Mouse (Mus musculus): Measurements from ENCODE around the gene Zfp688. TPM values are rescaled to one million over a fixed set of nuclear protein-coding genes. Genes with fewer than 3 reads are reported as not detected.

Zfp688 gene
- polyA plus RNA-seq, 1 experiment = not detected

- no peak overlapping the region for H3K4me3 ChIP-seq (ENCODE audit: insufficient read depth, low read depth, low read length)
- peaks cover 7% of the 10 kb centered on the region; the same call in 1 of the 2 replicates for H3K4me1 ChIP-seq (ENCODE audit: control insufficient read depth, insufficient read depth, low read length)
- WGBS = 89% methylated on average over 2 of the region's 2 CpGs
- TF ChIP-seq POLR2A (IDR thresholded peaks at IDR 0.05; ENCODE audit: insufficient read depth, low read depth, low read length) (no peak), CTCF (IDR thresholded peaks at IDR 0.05; ENCODE audit: insufficient read depth, low read depth, low read length) (no peak)
- H3K27ac ChIP-seq (ENCODE audit: insufficient read depth, low read depth, low read length) = no peak overlapping the region
These were observed 50.7 kb downstream of the Zfp688 start for GRCm38 (mm10) chr7:127371213-127371612.

Other genes starting within 250 kb of the Zfp688 start
- not detected in 2 replicates for gene Cd2bp2, start 226.0 kb downstream of the Zfp688 start, polyA plus RNA-seq (2012; ENCODE audit: insufficient read depth, insufficient read length, low replicate concordance, missing spikeins)
- not detected in 2 replicates for gene Tbc1d10b, start 213.6 kb downstream of the Zfp688 start, polyA plus RNA-seq (2012; ENCODE audit: insufficient read depth, insufficient read length, low replicate concordance, missing spikeins)
- not detected in 2 replicates for gene Mylpf, start 213.2 kb downstream of the Zfp688 start, polyA plus RNA-seq (2012; ENCODE audit: insufficient read depth, insufficient read length, low replicate concordance, missing spikeins)
- not detected in 2 replicates for gene Zfp553, start 189.0 kb downstream of the Zfp688 start, polyA plus RNA-seq (2012; ENCODE audit: insufficient read depth, insufficient read length, low replicate concordance, missing spikeins)
- gene Sept1, start 188.9 kb downstream of the Zfp688 start, polyA plus RNA-seq (2012; ENCODE audit: insufficient read depth, insufficient read length, low replicate concordance, missing spikeins) = 2,394 TPM in 1 of 2 replicates, not detected in the other
- gene Zfp771, start 177.8 kb downstream of the Zfp688 start, polyA plus RNA-seq (2012; ENCODE audit: insufficient read depth, insufficient read length, low replicate concordance, missing spikeins) = not detected in 2 replicates
- not detected in 2 replicates for gene Dctpp1, start 161.4 kb downstream of the Zfp688 start, polyA plus RNA-seq (2012; ENCODE audit: insufficient read depth, insufficient read length, low replicate concordance, missing spikeins)
- not detected in 2 replicates for gene Sephs2, start 148.0 kb downstream of the Zfp688 start, polyA plus RNA-seq (2012; ENCODE audit: insufficient read depth, insufficient read length, low replicate concordance, missing spikeins)
- 156 TPM in 1 of 2 replicates, not detected in the other for gene Itgal, start 125.8 kb downstream of the Zfp688 start, polyA plus RNA-seq (2012; ENCODE audit: insufficient read depth, insufficient read length, low replicate concordance, missing spikeins)
- gene Zfp768, start 76.5 kb downstream of the Zfp688 start, polyA plus RNA-seq (2012; ENCODE audit: insufficient read depth, insufficient read length, low replicate concordance, missing spikeins) = not detected in 2 replicates
- not detected in 2 replicates for gene Zfp747, start 46.0 kb downstream of the Zfp688 start, polyA plus RNA-seq (2012; ENCODE audit: insufficient read depth, insufficient read length, low replicate concordance, missing spikeins)
- not detected in 2 replicates for gene 9130019O22Rik, start 34.9 kb downstream of the Zfp688 start, polyA plus RNA-seq (2012; ENCODE audit: insufficient read depth, insufficient read length, low replicate concordance, missing spikeins)
- gene E430018J23Rik, start 28.4 kb downstream of the Zfp688 start, polyA plus RNA-seq (2012; ENCODE audit: insufficient read depth, insufficient read length, low replicate concordance, missing spikeins) = not detected in 2 replicates
- gene Zfp764, start 15.2 kb downstream of the Zfp688 start, polyA plus RNA-seq (2012; ENCODE audit: insufficient read depth, insufficient read length, low replicate concordance, missing spikeins) = not detected in 2 replicates
- gene Zfp689, start 27.1 kb upstream of the Zfp688 start, polyA plus RNA-seq (2012; ENCODE audit: insufficient read depth, insufficient read length, low replicate concordance, missing spikeins) = not detected in 2 replicates
- not detected in 2 replicates for gene Prr14, start 37.5 kb upstream of the Zfp688 start, polyA plus RNA-seq (2012; ENCODE audit: insufficient read depth, insufficient read length, low replicate concordance, missing spikeins)
- not detected in 2 replicates for gene Fbrs, start 57.1 kb upstream of the Zfp688 start, polyA plus RNA-seq (2012; ENCODE audit: insufficient read depth, insufficient read length, low replicate concordance, missing spikeins)
- gene Srcap, start 89.9 kb upstream of the Zfp688 start, polyA plus RNA-seq (2012; ENCODE audit: insufficient read depth, insufficient read length, low replicate concordance, missing spikeins) = 110 and 137 TPM in 2 replicates
- not detected in 2 replicates for gene Gm42715, start 97.5 kb upstream of the Zfp688 start, polyA plus RNA-seq (2012; ENCODE audit: insufficient read depth, insufficient read length, low replicate concordance, missing spikeins)
- not detected in 2 replicates for gene Tmem265, start 139.3 kb upstream of the Zfp688 start, polyA plus RNA-seq (2012; ENCODE audit: insufficient read depth, insufficient read length, low replicate concordance, missing spikeins)
- not detected in 2 replicates for gene Phkg2, start 151.3 kb upstream of the Zfp688 start, polyA plus RNA-seq (2012; ENCODE audit: insufficient read depth, insufficient read length, low replicate concordance, missing spikeins)
- not detected in 2 replicates for gene Ccdc189, start 166.5 kb upstream of the Zfp688 start, polyA plus RNA-seq (2012; ENCODE audit: insufficient read depth, insufficient read length, low replicate concordance, missing spikeins)
- 81.5 TPM in 1 of 2 replicates, not detected in the other for gene Rnf40, start 166.7 kb upstream of the Zfp688 start, polyA plus RNA-seq (2012; ENCODE audit: insufficient read depth, insufficient read length, low replicate concordance, missing spikeins)
- not detected in 2 replicates for gene Zfp629, start 193.7 kb upstream of the Zfp688 start, polyA plus RNA-seq (2012; ENCODE audit: insufficient read depth, insufficient read length, low replicate concordance, missing spikeins)